ENCODE assay signal across 8 mouse cellular contexts in the genomic region with DNA sequence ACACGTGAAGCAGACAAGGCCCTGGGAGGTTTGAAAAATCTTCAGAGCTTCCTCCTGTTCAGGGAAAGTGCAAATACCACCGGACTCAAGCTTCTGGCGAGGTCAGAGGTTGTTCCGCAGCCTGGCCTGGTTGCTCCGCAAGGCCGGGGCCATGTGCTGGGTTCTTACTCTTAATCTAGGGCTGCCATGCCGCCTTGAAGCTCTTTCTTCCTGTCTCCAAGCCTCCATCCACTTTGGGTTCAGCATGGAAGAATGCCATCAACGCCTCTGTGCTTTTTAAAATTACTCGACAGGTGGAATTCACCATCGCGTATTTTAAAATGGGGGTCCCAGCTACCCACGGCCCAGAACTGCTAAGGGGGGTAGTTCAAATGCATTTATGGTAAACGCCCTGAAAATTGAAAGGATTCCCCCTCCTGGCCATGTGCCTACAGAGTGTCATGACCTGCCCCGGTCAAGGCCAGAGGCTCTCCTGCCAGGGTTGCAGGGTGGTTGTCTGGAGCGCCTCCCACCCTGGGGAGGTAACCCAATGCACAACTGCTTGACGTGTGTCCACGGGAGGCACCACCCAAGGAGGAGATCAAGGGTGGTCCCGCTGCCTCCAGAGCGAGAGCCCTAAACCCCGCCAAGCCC. TPM values are rescaled to one million over a fixed set of nuclear protein-coding genes. Genes with fewer than 3 reads are reported as not detected.
DNase-seq lines count a peak whose midpoint lies in the region; ATAC-seq and TF ChIP-seq lines count a peak whose summit lies in the region.

No protein-coding gene starts in this region.

- no peak for TF ChIP-seq POLR2A in cerebellum, adult 2 months (IDR thresholded peaks at IDR 0.05; ENCODE audit: borderline replicate concordance, insufficient read depth, low read length)

- H3K79me3 ChIP-seq in C2C12 (ENCODE audit: low read depth): peaks cover 14% of the 10 kb centered on the region

- H3K9ac ChIP-seq in embryonic facial prominence, embryonic 14.5 days (ENCODE audit: low read depth, low read length): no peak overlapping the region

- WGBS in cerebellum, adult 2 months: 2% methylated on average over 20 of the region's 20 CpGs
- 3% methylated on average over 20 of the region's 20 CpGs for WGBS in embryonic facial prominence, embryonic 14.5 days

- H3K4me2 ChIP-seq in embryonic facial prominence, embryonic 14.5 days (ENCODE audit: low read depth, low read length): peak overlapping the region; percentile 97

- H3K79me2 ChIP-seq in C2C12 (ENCODE audit: control insufficient read depth, insufficient read depth): peaks cover 40% of the 10 kb centered on the region

- H3K4me3 ChIP-seq in cerebellum, adult 2 months (replicated peaks; ENCODE audit: insufficient read depth, low read depth, low read length): peak overlapping the region; percentile 67
- H3K4me3 ChIP-seq in C2C12 (ENCODE audit: insufficient read depth, poor library complexity, severe bottlenecking): peak overlapping the region; percentile 23
- peak overlapping the region; percentile 92 for H3K4me3 ChIP-seq in embryonic facial prominence, embryonic 14.5 days (ENCODE audit: low read depth, low read length)
- H3K4me3 ChIP-seq in megakaryocyte, embryonic 14.5 days (replicated peaks): peak overlapping the region; percentile 95

- H3ac ChIP-seq in C2C12 (ENCODE audit: control insufficient read depth, insufficient read length, low read depth): peak overlapping the region; percentile 70

- H3K9me3 ChIP-seq in embryonic facial prominence, embryonic 14.5 days (ENCODE audit: control insufficient read depth, low read length): no peaks in the 10 kb centered on the region
- H3K9me3 ChIP-seq in megakaryocyte, embryonic 14.5 days: no peaks in the 10 kb centered on the region

- H3K27me3 ChIP-seq in cerebellum, adult 2 months (ENCODE audit: control insufficient read depth, insufficient read depth, low read length): no peaks in the 10 kb centered on the region
- H3K27me3 ChIP-seq in C2C12 (ENCODE audit: control insufficient read depth, insufficient read depth, insufficient read length): peaks cover 3% of the 10 kb centered on the region
- 0 out of 2 replicates have a peak, but pooled peaks cover 3% of the 10 kb centered on the region for H3K27me3 ChIP-seq in embryonic facial prominence, embryonic 14.5 days (replicated peaks; ENCODE audit: control insufficient read depth, insufficient read depth, low read length)
- H3K27me3 ChIP-seq in megakaryocyte, embryonic 14.5 days (replicated peaks): peaks cover 9% of the 10 kb centered on the region

- no peak; the same call in 1 of the 2 replicates for ATAC-seq in embryonic facial prominence, embryonic 14.5 days (ENCODE audit: low read depth)

- H3K36me3 ChIP-seq in C2C12 (ENCODE audit: control insufficient read depth, insufficient read depth): peaks cover 3% of the 10 kb centered on the region
- peaks cover 11% of the 10 kb centered on the region for H3K36me3 ChIP-seq in embryonic facial prominence, embryonic 14.5 days (ENCODE audit: control insufficient read depth, insufficient read depth, low read length)
- H3K36me3 ChIP-seq in megakaryocyte, embryonic 14.5 days (replicated peaks; ENCODE audit: low read length): peaks cover 28% of the 10 kb centered on the region

- no peak for DNase-seq in cerebellum, adult 2 months
- DNase-seq in cerebellum, postnatal 14 days: no peak
- DNase-seq in embryonic facial prominence, embryonic 14.5 days (ENCODE audit: low spot score): no peak
- peak; percentile 68 for DNase-seq in kidney, adult 11 months
- no peak for DNase-seq in T-cell, adult 2 months (ENCODE audit: low spot score)
- no peak for DNase-seq in frontal cortex, postnatal 36 days (ENCODE audit: low spot score in 2 of 2)

- no peak for TF ChIP-seq CTCF in cerebellum, adult 2 months (IDR thresholded peaks at IDR 0.05; ENCODE audit: borderline replicate concordance, insufficient read depth, low read depth, low read length)
- peak; percentile 1 for TF ChIP-seq CTCF in C2C12 (IDR thresholded peaks at IDR 0.05; ENCODE audit: control insufficient read depth, insufficient read depth, insufficient read length)

- peaks cover 6% of the 10 kb centered on the region for H3K4me1 ChIP-seq in cerebellum, adult 2 months (ENCODE audit: control insufficient read depth, insufficient read depth, low read length)
- H3K4me1 ChIP-seq in embryonic facial prominence, embryonic 14.5 days (ENCODE audit: control insufficient read depth, insufficient read depth, low read length): peaks cover 25% of the 10 kb centered on the region
- peaks cover 52% of the 10 kb centered on the region for H3K4me1 ChIP-seq in megakaryocyte, embryonic 14.5 days

- H3K27ac ChIP-seq in cerebellum, adult 2 months (ENCODE audit: insufficient read depth, low read length): no peak overlapping the region
- H3K27ac ChIP-seq in embryonic facial prominence, embryonic 14.5 days (replicated peaks; ENCODE audit: low read depth, low read length): no peak overlapping the region

TF ChIP-seq in C2C12, 6 proteins besides CTCF, POLR2A, EP300 and RAD21:
- TF ChIP-seq USF1 (IDR thresholded peaks at IDR 0.05; ENCODE audit: low read depth) (no peak), FOSL1 (IDR thresholded peaks at IDR 0.05; ENCODE audit: insufficient read depth, low read length, poor library complexity, severe bottlenecking) (no peak), MYOD1 (IDR thresholded peaks at IDR 0.05; ENCODE audit: control insufficient read depth, insufficient read length, low read depth) (no peak)
TF ChIP-seq in C2C12: peak in this region for 0.

RNA-seq across cellular contexts. Expression of a gene that starts 0.5 kb away (rescaled TPM):
- polyA plus RNA-seq in cerebellum, adult 2 months (2012; rRNA removed): 76.3 and 86.4 TPM in 2 replicates
- 113 TPM for polyA plus RNA-seq in C2C12 (2012; fragmentation: generic; extraction: Trizol)
- polyA plus RNA-seq in embryonic facial prominence, embryonic 14.5 days (2014; fragmentation: Nextera tagmentation; extraction: Ambion mirVana): 14.8 and 17.9 TPM in 2 replicates
- polyA plus RNA-seq in megakaryocyte, embryonic 14.5 days (2012; ENCODE audit: insufficient read depth, low replicate concordance): 125 TPM in 2 replicates

RNA-seq across cellular contexts. Expression of a gene that starts 56.7 kb away (rescaled TPM):
- 0.08 and 0.15 TPM in 2 replicates for polyA plus RNA-seq in cerebellum, adult 2 months (2012; rRNA removed)
- polyA plus RNA-seq in C2C12 (2012; fragmentation: generic; extraction: Trizol): not detected
- polyA plus RNA-seq in embryonic facial prominence, embryonic 14.5 days (2014; fragmentation: Nextera tagmentation; extraction: Ambion mirVana): not detected in 2 replicates
- polyA plus RNA-seq in megakaryocyte, embryonic 14.5 days (2012; ENCODE audit: insufficient read depth, low replicate concordance): not detected in 2 replicates

Comparison
In these comparisons a context has a peak if more than half of its experiments do, and no peak if none do; other contexts are left out.
1. H3K4me3 ChIP-seq: peak in every context shown above with its lines; median percentile 95 in megakaryocyte, embryonic 14.5 days; 92 in embryonic facial prominence, embryonic 14.5 days; 67 in cerebellum, adult 2 months; 23 in C2C12.